Mouse (Mus musculus): ENCODE data around the gene Lrrc9. TPM values are rescaled to one million over a fixed set of nuclear protein-coding genes. Genes with fewer than 3 reads are reported as not detected.

Gene Lrrc9
- polyA plus RNA-seq (2012; rRNA removed), result not detected in 2 replicates

GRCm38 (mm10) chr12:72441839-72442576, at the start of gene Lrrc9:
TSS of gene Lrrc9 (plus strand) at chr12:72441866.

GRCm38 (mm10) chr12:72408954-72409353, 32.7 kb upstream of the Lrrc9 start, which contains the start of gene Rtn1:
TSS of gene Rtn1 (minus strand) at chr12:72409054.

GRCm38 (mm10) chr12:72536021-72536597, 94.4 kb downstream of the Lrrc9 start, which contains the start of gene Pcnx4:
TSS of gene Pcnx4 (plus strand) at chr12:72536383.

Other genes with a start within 250 kb of the Lrrc9 start
- gene Rtn1, start 32.8 kb upstream of the Lrrc9 start, polyA plus RNA-seq (2012; rRNA removed), result 10.6 and 14.7 TPM in 2 replicates
- gene Pcnx4, start 94.5 kb downstream of the Lrrc9 start, polyA plus RNA-seq (2012; rRNA removed), result 1.8 and 2.2 TPM in 2 replicates
- gene Gm4756, start 207.8 kb downstream of the Lrrc9 start, polyA plus RNA-seq (2012; rRNA removed), result not detected in 2 replicates
- gene Dhrs7, start 223.0 kb downstream of the Lrrc9 start, polyA plus RNA-seq (2012; rRNA removed), result 26.1 and 31.5 TPM in 2 replicates

Data from colon, adult 2 months (tissue).